Mouse (Mus musculus) liver, adult 10 weeks (tissue): ENCODE measurements around the gene Dbt. TPM values are rescaled to one million over a fixed set of nuclear protein-coding genes. Genes with fewer than 3 reads are reported as not detected.

Experiments used
- polyA plus RNA-seq: library from polyadenylated mRNA; stranded (reverse); fragments of 350-450 nt; fragmentation: Illumina TruSeq; extraction: RNeasy Lipid Tissue Mini Kit (QIAGEN cat#74804); gene quantifications from one replicate; pipeline ENCODE4 v1.2.3, GENCODE M21; 2014; ENCODE audit warnings: low read depth, low replicate concordance

Gene Dbt
- polyA plus RNA-seq, result 118 TPM

DNA sequence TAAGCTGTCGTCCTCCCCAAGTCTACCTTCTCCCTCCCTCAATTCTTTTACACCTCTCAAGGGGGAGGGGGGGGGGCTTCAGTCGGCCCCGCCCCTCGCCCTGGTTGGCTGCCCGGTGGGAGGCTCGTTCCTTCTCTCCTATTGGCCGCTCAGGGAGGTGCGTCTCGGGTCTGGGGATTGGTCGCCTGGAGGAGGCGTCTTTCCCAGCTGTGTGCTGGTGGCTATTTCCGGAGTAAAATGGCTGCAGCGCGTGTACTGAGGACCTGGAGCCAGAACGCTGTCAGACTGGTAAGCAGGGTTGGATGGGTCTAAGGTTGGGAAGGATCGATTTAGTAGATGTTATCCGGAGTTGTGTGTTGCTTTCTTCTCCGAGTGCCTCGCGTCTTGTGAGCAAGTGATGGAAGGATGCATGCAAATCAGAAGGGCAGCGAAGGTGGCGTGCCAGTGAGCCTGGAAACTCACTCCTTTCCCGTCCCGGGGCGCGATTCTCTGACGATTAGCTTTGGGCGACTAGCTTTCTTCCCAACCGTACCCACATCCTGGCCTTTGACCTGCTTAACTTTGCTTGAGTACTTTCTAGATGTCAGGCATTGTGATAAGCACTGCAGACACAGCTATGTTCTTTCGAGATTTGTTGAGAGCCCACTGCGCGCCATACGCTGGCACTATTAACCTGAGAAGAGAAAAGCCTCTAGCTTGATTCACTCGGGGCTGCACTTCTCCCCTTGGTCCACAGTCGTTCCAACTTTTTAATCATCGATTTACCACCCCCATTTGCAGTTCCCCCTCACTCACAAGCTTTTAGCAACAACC lies at the start of gene Dbt:
Dbt (plus strand) TSS at position 167 of the 813 bp plus-strand sequence.

DNA sequence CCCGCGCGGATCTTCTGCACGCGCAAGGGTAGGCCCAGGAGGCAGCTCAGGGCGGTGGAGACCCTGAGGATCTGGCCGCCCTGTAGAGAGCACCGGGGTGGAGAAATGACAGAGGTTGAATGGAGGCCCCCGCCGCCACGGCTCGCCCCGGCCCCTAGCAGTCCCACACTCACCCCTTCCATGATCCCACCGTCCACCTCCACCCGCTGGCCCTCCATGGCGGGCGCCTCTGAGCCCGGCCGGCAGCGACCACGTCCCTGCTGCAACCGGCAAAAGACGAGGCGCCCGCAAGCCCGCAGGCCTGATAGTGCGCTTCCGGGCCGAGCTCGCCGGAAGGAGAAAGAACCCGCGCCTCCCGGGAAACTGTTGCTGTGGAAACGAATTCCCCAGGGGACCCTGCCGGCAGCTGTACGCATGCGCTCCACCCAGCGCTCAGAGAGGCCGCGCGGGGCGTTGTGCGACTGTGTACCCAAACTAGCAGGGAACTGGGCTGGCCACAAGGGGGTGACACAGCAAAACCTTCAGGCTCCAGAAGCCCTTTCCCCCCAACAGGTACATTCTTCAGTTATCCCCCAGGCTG lies 5.0 kb upstream of the Dbt start, which contains the start of gene Rtca:
Rtca (minus strand) TSS at position 437 of the 580 bp plus-strand sequence.

DNA sequence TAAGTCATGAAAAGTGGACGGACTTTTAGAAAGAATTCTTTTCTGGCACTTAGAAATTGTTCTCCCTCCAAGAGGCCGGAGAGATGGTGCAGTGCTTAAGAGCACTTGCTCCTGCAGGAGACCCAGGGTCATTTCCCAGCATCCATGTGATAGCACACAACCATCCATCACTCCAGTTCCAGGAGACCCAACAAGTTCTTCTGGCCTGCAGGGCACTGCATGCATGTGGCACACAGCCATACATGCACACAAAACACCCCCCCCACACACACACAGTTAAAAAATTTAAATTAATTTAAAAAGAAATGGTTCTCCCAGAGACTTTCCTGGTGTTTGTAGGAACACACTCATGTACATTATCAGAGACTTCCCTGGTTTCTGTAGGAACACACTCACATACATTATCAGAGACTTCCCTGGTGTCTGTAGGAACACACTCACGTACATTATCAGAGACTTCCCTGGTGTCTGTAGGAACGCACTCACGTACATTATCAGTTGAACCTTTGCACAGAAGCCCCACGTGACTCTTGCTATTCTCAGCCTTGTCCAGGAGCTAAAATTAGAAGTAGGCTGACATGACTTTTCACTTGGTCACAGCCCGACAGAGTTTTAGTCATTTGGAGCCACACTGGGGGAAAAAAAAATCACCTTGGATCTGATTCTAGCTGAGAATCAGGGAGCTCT lies 49.7 kb downstream of the Dbt start, which contains the start of gene Lrrc39:
Lrrc39 (plus strand) TSS at position 566 of the 687 bp plus-strand sequence.

DNA sequence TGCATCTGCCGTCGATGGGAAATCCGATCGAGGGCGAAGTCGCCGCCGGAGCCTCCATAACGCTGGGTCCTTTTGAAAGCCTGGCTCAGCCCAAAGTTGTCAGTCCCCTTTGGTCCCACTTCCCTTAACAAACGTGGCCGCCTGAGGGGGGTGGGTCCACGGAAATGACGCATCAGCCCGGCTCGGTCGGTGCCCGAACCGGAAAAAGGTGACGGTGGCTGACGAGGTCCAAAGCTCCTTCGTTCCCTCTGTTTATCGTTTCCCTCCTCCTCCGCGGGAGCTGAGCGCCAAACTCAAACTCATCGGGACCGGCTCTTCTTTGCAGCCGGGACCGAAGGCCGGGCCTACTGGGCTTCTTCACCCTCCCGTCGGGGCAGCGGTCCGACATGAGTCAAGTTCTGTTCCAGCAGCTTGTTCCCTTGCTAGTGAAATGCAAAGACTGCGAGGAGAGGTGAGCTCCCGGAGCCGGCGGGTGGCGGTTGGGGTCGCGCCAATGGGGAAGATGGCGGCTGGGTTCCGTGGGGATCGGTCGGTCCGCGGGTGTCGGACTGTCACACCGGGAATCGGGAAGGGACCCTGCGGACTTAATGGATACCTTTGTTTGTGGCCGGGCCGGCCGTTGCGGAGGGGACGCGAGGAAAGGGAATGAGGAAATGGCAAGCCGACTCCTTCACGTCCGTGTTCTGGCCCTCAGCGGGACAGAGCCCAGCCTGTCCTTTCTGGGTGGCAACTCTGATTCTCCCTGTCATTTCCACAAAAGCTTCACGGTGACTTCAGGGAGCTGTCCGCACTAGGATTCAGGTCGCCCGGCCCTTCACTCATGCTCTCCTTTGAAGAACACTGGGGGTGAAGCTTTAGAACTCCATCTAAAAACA lies 82.1 kb downstream of the Dbt start, which contains the start of gene Sass6:
Sass6 (plus strand) TSS at position 255 of the 875 bp plus-strand sequence.

Other genes starting within 250 kb of the Dbt start
- 1.7 TPM for gene Cdc14a, start 89.0 kb upstream of the Dbt start, polyA plus RNA-seq
- gene Rtca, start 4.9 kb upstream of the Dbt start, polyA plus RNA-seq, result 16.4 TPM
- gene Lrrc39, start 49.9 kb downstream of the Dbt start, polyA plus RNA-seq, result 0.72 TPM
- gene Sass6, start 81.9 kb downstream of the Dbt start, polyA plus RNA-seq, result 2.0 TPM
- gene Trmt13, start 101.5 kb downstream of the Dbt start, polyA plus RNA-seq, result 10.8 TPM
- 44.0 TPM for gene Mfsd14a, start 149.6 kb downstream of the Dbt start, polyA plus RNA-seq
- gene Gm43191, start 168.2 kb downstream of the Dbt start, polyA plus RNA-seq, result not detected
- gene Slc35a3, start 199.8 kb downstream of the Dbt start, polyA plus RNA-seq, result 73.1 TPM